Mouse (Mus musculus) mammary gland, adult 2 months (tissue): ENCODE measurements around the gene Tnfrsf13b. TPM values are rescaled to one million over a fixed set of nuclear protein-coding genes. Genes with fewer than 3 reads are reported as not detected.

Source experiments
- polyA plus RNA-seq: library from polyadenylated mRNA; depleted of rRNA; stranded (reverse); fragments of >200 nt; gene quantifications from 2 replicates; pipeline ENCODE4 v1.2.3, GENCODE M21; 2012; ENCODE audit warnings: low replicate concordance; rRNA removed

Gene Tnfrsf13b
- polyA plus RNA-seq: 33.7 and 117 TPM in 2 replicates

GRCm38 (mm10) chr11:61126606-61127355 is at the start of gene Tnfrsf13b:
Gene Tnfrsf13b (plus strand): TSS chr11:61126755.

GRCm38 (mm10) chr11:61174821-61175658 is 48.5 kb downstream of the Tnfrsf13b start, which contains the start of gene Usp22:
Gene Usp22 (minus strand): TSS chr11:61175055.

Other genes starting within 250 kb of the Tnfrsf13b start
- gene Tmem11, start 247.5 kb upstream of the Tnfrsf13b start, polyA plus RNA-seq: 70.6 and 81.1 TPM in 2 replicates
- gene Natd1, start 212.0 kb upstream of the Tnfrsf13b start, polyA plus RNA-seq: 48.7 and 62.6 TPM in 2 replicates
- 27.7 and 69.8 TPM in 2 replicates for gene Map2k3, start 194.7 kb upstream of the Tnfrsf13b start, polyA plus RNA-seq
- gene Kcnj12, start 104.2 kb upstream of the Tnfrsf13b start, polyA plus RNA-seq: 0.37 and 11.9 TPM in 2 replicates
- gene Usp22, start 48.3 kb downstream of the Tnfrsf13b start, polyA plus RNA-seq: 34.7 and 48.5 TPM in 2 replicates
- 1.3 and 3.6 TPM in 2 replicates for gene Aldh3a1, start 80.8 kb downstream of the Tnfrsf13b start, polyA plus RNA-seq
- gene Aldh3a2, start 140.7 kb downstream of the Tnfrsf13b start, polyA plus RNA-seq: 75.4 and 81.7 TPM in 2 replicates
- not detected in 2 replicates for gene Slc47a2, start 216.1 kb downstream of the Tnfrsf13b start, polyA plus RNA-seq